In genomic region chr7:30973251-30973500, GRCm38 (mm10) we compare ENCODE assay signal across 8 mouse cellular contexts. TPM values are rescaled to one million over a fixed set of nuclear protein-coding genes. Genes with fewer than 3 reads are reported as not detected.
DNase-seq lines count a peak whose midpoint lies in the region; ATAC-seq and TF ChIP-seq lines count a peak whose summit lies in the region.

Gene Lsr (minus strand): TSS chr7:30973464.

- 0% methylated on average over 19 of the region's 19 CpGs for whole genome bisulfite sequencing in heart, embryonic 13.5 days
- under 1% methylated on average over 19 of the region's 19 CpGs for WGBS in forebrain, embryonic 10.5 days
- WGBS in limb, embryonic 15.5 days, result 0% methylated on average over 18 of the region's 19 CpGs
- under 1% methylated on average over 19 of the region's 19 CpGs for WGBS in neural tube, embryonic 15.5 days

- no peaks in the 10 kb centered on the region for H3K9me3 ChIP-seq in heart, embryonic 13.5 days
- no peaks in the 10 kb centered on the region for H3K9me3 ChIP-seq in ES-E14 (ENCODE audit: control insufficient read depth, insufficient read depth, low read depth, low read length)
- no peaks in the 10 kb centered on the region for H3K9me3 ChIP-seq in forebrain, embryonic 10.5 days
- no peaks in the 10 kb centered on the region for H3K9me3 ChIP-seq in limb, embryonic 15.5 days
- no peaks in the 10 kb centered on the region for H3K9me3 ChIP-seq in neural tube, embryonic 15.5 days (replicated peaks)

- H3K9ac ChIP-seq in heart, embryonic 13.5 days, result peak within 1 kb of the TSS; percentile 78
- peak within 1 kb of the TSS; percentile 84 for H3K9ac ChIP-seq in ES-E14 (ENCODE audit: insufficient read depth, low read depth, low read length, poor library complexity, severe bottlenecking)
- H3K9ac ChIP-seq in limb, embryonic 15.5 days, result peak within 1 kb of the TSS; percentile 47
- peak within 1 kb of the TSS; percentile 29 for H3K9ac ChIP-seq in neural tube, embryonic 15.5 days (replicated peaks)

- H3K4me1 ChIP-seq in heart, embryonic 13.5 days, result peaks cover 11% of the 10 kb centered on the region
- peaks cover 0 to 5% of the 10 kb centered on the region in 2 experiments; a peak in 1 of 4 replicates for H3K4me1 ChIP-seq in ES-E14 (ENCODE audit: control insufficient read depth in 2 of 2, insufficient read depth in 2 of 2, low read length in 2 of 2, poor library complexity in 1 of 2)
- peaks cover 22% of the 10 kb centered on the region for H3K4me1 ChIP-seq in forebrain, embryonic 10.5 days
- peaks cover 14% of the 10 kb centered on the region for H3K4me1 ChIP-seq in limb, embryonic 15.5 days
- H3K4me1 ChIP-seq in neural tube, embryonic 15.5 days, result peaks cover 14% of the 10 kb centered on the region

- DNase-seq in heart, adult 9 months (ENCODE audit: low spot score in 2 of 2), result no peak
- DNase-seq in ES-E14 (ENCODE audit: low read depth, low spot score), result no peak
- DNase-seq in forebrain, embryonic 10.5 days (ENCODE audit: extremely low spot score, low spot score), result peak; percentile 59
- no peak for DNase-seq in spleen, postnatal 36 days (ENCODE audit: low spot score in 2 of 2)
- DNase-seq in spleen, postnatal 10 days (ENCODE audit: low spot score in 2 of 2), result no peak

- peaks cover 22% of the 10 kb centered on the region for H3K27me3 ChIP-seq in heart, embryonic 13.5 days (replicated peaks)
- peaks cover 23% of the 10 kb centered on the region for H3K27me3 ChIP-seq in forebrain, embryonic 10.5 days (ENCODE audit: poor library complexity, severe bottlenecking)
- H3K27me3 ChIP-seq in limb, embryonic 15.5 days, result peaks cover 18% of the 10 kb centered on the region
- H3K27me3 ChIP-seq in neural tube, embryonic 15.5 days (replicated peaks), result peaks cover 27% of the 10 kb centered on the region

- in situ Hi-C loops in ES-E14 (cut with MboI; ENCODE audit: low sequenced_read_pairs in 2 of 2, unreplicated experiment in 2 of 2), result loop anchor here in 1 of 2 experiments (10.0 kb wide), 1 partner anchor 158 kb away; no protein-coding TSS in a partner anchor

- H3K27ac ChIP-seq in heart, embryonic 13.5 days (replicated peaks), result no peak within 1 kb of the TSS
- peak within 1 kb of the TSS; percentile 81 for H3K27ac ChIP-seq in ES-E14 (ENCODE audit: insufficient read depth, low read depth, low read length, poor library complexity, severe bottlenecking)
- peak within 1 kb of the TSS; percentile 88 for H3K27ac ChIP-seq in forebrain, embryonic 10.5 days
- peak within 1 kb of the TSS; percentile 17; the same call in 1 of the 2 replicates for H3K27ac ChIP-seq in limb, embryonic 15.5 days
- peak within 1 kb of the TSS; percentile 18; the same call in 1 of the 2 replicates for H3K27ac ChIP-seq in neural tube, embryonic 15.5 days (replicated peaks)

- ATAC-seq in heart, embryonic 13.5 days (ENCODE audit: extremely low read depth, insufficient number of reproducible peaks, low FRiP score, low TSS enrichment), result no peak
- peak; percentile 62; the same call in 1 of the 2 replicates for ATAC-seq in limb, embryonic 15.5 days (ENCODE audit: insufficient number of reproducible peaks, low FRiP score, low TSS enrichment, low read depth)
- ATAC-seq in neural tube, embryonic 15.5 days (ENCODE audit: low FRiP score), result peak; percentile 2; the same call in 1 of the 2 replicates

- H3K4me2 ChIP-seq in heart, embryonic 13.5 days, result peak within 1 kb of the TSS; percentile 78
- peak within 1 kb of the TSS; percentile 74 for H3K4me2 ChIP-seq in limb, embryonic 15.5 days
- H3K4me2 ChIP-seq in neural tube, embryonic 15.5 days, result peak within 1 kb of the TSS; percentile 59

- peak within 1 kb of the TSS; percentile 56 for H3K4me3 ChIP-seq in heart, embryonic 13.5 days
- peak within 1 kb of the TSS; percentile 75 to 79 for H3K4me3 ChIP-seq in ES-E14 (ENCODE audit: insufficient read depth in 1 of 2, low read depth in 1 of 2, low read length in 2 of 2, poor library complexity in 1 of 2, severe bottlenecking in 1 of 2)
- peak within 1 kb of the TSS; percentile 67 for H3K4me3 ChIP-seq in forebrain, embryonic 10.5 days
- peak within 1 kb of the TSS; percentile 47 for H3K4me3 ChIP-seq in limb, embryonic 15.5 days
- peak within 1 kb of the TSS; percentile 32 for H3K4me3 ChIP-seq in neural tube, embryonic 15.5 days (replicated peaks)

- H3K36me3 ChIP-seq in heart, embryonic 13.5 days, result no peaks in the 10 kb centered on the region
- H3K36me3 ChIP-seq in ES-E14 (ENCODE audit: control insufficient read depth, insufficient read depth, low read length, poor library complexity, severe bottlenecking), result peaks cover 16% of the 10 kb centered on the region; the same call in 1 of the 2 replicates
- H3K36me3 ChIP-seq in forebrain, embryonic 10.5 days (replicated peaks), result peaks cover 33% of the 10 kb centered on the region
- no peaks in the 10 kb centered on the region for H3K36me3 ChIP-seq in limb, embryonic 15.5 days
- no peaks in the 10 kb centered on the region for H3K36me3 ChIP-seq in neural tube, embryonic 15.5 days

TF ChIP-seq in ES-E14, 5 proteins besides CTCF, POLR2A, EP300 and RAD21:
- TF ChIP-seq ZC3H11A (IDR thresholded peaks at IDR 0.05; ENCODE audit: borderline replicate concordance, low read depth, low read length) (no peak), HCFC1 (IDR thresholded peaks at IDR 0.05; ENCODE audit: borderline replicate concordance, insufficient read depth, low read length) (no peak), ZNF384 (IDR thresholded peaks at IDR 0.05; ENCODE audit: low read depth, low read length) (no peak), CHD2 (IDR thresholded peaks at IDR 0.05; ENCODE audit: low read depth, low read length) (no peak), MAFK (IDR thresholded peaks at IDR 0.05; ENCODE audit: insufficient read depth, low read depth, low read length) (no peak)

RNA-seq across cellular contexts. Expression of gene Lsr, which starts in this region (rescaled TPM):
- polyA plus RNA-seq in heart, embryonic 13.5 days (2015; fragmentation: Nextera tagmentation; extraction: Ambion mirVana), result 11.2 and 12.1 TPM in 2 replicates
- 54.6 and 102 TPM in 2 replicates for total RNA-seq in ES-E14 (2012; rRNA removed)
- 41.9 and 45.9 TPM in 2 replicates for polyA plus RNA-seq in forebrain, embryonic 10.5 days (2016; fragmentation: Nextera tagmentation; extraction: Ambion mirVana)
- polyA plus RNA-seq in limb, embryonic 15.5 days (2015; fragmentation: Nextera tagmentation; extraction: Ambion mirVana), result 37.1 and 39.5 TPM in 2 replicates
- 19.2 and 37.4 TPM in 2 replicates for polyA plus RNA-seq in neural tube, embryonic 15.5 days (2015; fragmentation: Nextera tagmentation; extraction: Ambion mirVana)

Comparison
In these comparisons a context has a peak if more than half of its experiments do, and no peak if none do; other contexts are left out.
1. H3K9ac ChIP-seq: peak in every context shown above with its lines; median percentile 84 in ES-E14; 78 in heart, embryonic 13.5 days; 47 in limb, embryonic 15.5 days; 29 in neural tube, embryonic 15.5 days.